Mouse (Mus musculus) right cerebral cortex, adult 18-20 months (tissue): ENCODE measurements at regions not wholly inside any gene's neighbourhood (a gene's known extent, or its start where the extent isn't known, plus 50 kb on each side); places are given as distances from the start of the nearest gene placed in this dataset.

Experiments used
- DNase-seq: peaks from one replicate; pipeline ENCODE4 v3.0.0; 2022; ENCODE audit warnings: mixed read lengths

- DNase-seq = no peak
Observed at GRCm38 (mm10) chr5:47185868-47186267, 797.1 kb upstream of the Slit2 start.

GRCm38 (mm10) chr5:47202164-47202914 is 780.6 kb upstream of the Slit2 start:
- no peak for DNase-seq

GRCm38 (mm10) chr5:47202915-47203296 is 780.0 kb upstream of the Slit2 start:
- no peak for DNase-seq

GRCm38 (mm10) chr5:47210542-47210941 is 772.4 kb upstream of the Slit2 start:
- DNase-seq = no peak

GRCm38 (mm10) chr5:47215421-47215820 is 767.5 kb upstream of the Slit2 start:
- no peak for DNase-seq

DNA sequence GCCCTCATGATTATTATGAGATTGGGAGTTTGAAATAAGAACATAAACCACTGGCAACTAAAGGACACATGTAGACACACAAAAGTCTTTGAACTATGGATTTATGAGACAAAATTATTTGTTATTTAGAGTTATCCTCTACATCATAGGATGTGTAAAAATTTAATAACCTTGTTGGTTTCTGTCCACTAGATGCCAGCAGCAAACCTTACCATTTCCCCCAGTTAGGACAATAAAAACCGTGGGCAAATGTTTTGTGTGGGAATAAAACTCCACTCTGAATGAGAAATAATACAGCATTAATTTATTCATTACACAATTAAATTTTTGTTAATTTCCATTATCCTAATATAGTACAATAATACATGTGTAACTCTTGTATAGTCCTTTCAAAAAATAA is 757.7 kb upstream of the Slit2 start:
- DNase-seq = no peak

GRCm38 (mm10) chr5:47236094-47236493 is 746.8 kb upstream of the Slit2 start:
- no peak for DNase-seq

DNA sequence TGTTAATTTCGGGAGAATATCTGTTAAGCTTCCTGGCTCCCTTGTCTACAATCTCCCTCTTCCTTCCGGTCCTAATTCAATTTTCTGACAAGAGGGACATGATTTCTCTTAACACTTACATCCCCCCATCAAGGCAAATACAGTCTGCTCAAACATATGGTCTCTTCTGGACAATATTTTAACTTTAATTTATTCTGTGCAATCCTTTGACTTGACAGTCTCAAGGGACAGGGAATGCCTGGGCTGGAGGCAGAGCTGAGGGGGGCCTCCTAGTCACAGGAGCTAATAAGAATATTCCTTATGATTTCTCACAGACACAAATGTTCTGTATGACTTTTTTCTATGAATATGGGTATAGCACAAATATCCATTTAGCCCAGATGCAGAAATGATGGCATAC is 742.9 kb upstream of the Slit2 start:
- DNase-seq = no peak

DNA sequence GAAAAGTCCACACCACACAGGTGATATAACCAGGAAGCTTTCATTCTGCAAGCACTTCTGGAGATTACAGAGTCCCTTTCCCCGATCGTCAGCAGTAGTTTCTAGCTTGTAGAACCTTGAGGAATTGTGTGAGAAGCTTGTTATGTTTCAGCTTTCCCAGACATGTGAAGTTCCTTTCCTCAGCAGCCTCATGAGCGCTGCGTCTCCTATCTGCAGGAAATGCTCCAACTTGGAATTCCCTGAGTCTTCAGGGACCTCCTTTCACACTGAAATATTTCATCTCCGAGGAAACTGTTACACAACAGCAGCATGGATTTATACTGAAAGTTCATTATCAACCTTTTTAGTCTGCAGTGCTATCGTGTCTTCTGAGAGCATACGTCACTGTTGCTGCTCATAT is 742.4 kb upstream of the Slit2 start:
- peak; percentile 4 for DNase-seq

GRCm38 (mm10) chr5:47254835-47255369 is 728.0 kb upstream of the Slit2 start:
- no peak for DNase-seq

- no peak for DNase-seq
Observed at GRCm38 (mm10) chr5:47261658-47262411, 721.1 kb upstream of the Slit2 start.

DNA sequence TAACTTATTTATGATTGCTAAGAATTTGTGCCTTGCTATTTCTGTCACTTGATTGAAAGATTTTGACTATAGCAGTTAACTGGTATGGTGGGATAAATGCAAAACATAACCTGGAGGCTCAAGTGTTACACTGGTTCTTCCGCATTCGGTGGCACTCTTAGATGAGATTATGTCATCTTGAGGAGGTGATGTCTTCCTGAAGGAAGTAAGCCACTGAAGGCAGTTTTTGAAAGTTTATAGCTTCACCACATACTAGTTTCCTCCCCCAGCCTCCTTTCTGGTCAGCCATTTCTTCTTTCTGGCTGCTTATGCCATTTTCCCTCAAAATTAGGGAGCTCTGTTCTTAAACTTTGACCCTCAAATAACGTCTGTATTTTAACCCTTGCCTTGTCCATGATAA is 710.3 kb upstream of the Slit2 start:
- DNase-seq = no peak

DNA sequence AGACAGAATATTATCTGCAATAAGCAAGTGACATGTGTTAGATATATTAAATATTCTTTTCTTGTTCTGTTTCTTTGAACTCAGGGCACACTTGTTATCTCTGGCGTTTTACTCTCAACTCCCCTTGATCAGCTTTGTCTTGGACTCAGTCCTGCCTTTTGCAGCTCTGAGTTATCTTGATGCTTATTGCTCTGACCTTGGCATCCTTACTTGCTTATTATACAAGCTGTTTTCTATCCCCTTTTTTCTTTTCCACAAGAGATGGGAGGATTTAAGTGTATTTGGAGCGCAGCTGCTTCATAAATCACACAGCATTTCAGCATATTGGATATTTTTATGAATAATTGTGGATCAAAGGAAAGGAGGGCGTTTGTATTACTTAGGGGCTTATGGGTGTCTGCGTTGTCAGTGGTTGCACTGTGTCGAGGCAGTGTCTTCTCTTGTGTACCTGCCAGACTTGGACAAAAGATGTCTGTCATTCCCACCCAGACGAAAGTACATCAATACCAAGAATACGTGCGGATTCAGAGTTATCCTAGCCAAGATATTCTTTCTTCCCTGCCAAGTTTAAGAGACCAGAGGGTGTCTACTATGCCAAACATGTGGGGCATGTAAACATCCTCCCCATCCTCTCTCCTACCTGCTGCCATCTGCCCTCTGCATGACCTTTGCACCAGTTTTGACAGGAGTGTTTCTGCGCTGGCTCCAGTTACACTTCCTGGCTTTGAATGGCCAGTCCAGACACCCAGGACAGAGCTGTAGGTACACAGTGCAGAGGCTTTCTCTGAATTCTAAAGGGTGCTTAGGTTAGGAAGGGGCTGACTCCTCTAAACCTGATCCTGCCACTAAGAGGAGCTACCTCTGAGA is 709.3 kb upstream of the Slit2 start:
- no peak for DNase-seq

DNA sequence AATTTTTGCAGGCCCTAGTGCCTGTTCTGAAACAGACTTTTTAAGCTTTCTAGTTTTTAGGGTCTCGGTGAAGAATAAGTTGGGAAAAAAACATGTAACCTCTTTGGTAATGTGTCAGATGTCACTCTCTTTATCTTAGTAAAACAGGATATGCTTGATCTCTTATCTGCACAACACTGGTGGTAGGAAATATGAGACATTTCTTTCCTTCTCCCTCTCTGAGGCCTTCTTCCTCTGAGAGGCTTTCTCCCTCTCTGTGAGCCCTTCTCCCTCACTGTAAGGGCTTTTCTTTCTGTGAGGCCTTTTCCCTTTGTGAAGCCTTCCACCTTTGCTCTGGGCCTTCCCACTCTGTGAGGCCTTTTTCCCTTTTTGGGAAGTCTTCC is 708.7 kb upstream of the Slit2 start:
- no peak for DNase-seq

GRCm38 (mm10) chr5:47276231-47277195 is 706.4 kb upstream of the Slit2 start:
- DNase-seq = no peak

- no peak for DNase-seq
Observed at GRCm38 (mm10) chr5:47279630-47280029, 703.3 kb upstream of the Slit2 start.

- DNase-seq = peak; percentile 39
Observed at GRCm38 (mm10) chr5:47299602-47300001, 683.3 kb upstream of the Slit2 start.

DNA sequence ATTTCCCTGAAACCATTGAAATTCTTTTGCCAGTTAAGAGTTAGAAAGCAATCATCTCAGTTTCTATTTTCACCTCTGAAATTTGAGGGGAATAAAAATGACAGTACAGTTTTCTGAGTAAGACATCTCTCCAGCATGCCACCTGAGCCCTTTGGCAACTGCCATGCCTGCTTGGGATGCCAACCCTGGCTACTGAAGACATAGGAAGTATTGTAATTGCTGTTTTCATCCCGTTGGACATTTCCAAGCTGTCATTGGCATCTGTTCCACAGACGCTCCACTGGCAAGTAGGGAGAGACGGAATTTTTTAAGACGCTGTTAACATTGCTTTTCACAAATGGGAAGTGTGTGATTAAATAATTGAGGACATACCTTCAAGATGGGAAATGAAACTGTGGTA is 665.4 kb upstream of the Slit2 start:
- no peak for DNase-seq

DNA sequence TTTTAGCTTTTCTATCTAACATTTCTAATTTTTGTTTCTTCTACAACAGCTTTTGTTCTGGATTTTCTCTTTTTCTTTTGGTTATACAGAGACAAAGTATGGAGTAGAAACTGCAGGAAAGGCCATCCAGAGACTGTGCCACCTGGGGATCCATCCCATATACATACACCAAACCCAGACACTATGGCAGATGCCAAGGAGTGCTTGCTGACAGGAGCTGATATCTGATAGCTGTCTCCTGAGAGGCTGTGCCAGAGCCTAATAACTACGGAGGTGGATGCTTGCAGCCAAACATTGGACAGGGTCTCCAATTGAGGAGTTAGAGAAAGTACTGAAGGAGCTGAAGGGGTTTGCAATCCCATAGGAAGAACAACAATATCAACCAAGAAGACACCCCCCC is 664.8 kb upstream of the Slit2 start:
- no peak for DNase-seq

DNA sequence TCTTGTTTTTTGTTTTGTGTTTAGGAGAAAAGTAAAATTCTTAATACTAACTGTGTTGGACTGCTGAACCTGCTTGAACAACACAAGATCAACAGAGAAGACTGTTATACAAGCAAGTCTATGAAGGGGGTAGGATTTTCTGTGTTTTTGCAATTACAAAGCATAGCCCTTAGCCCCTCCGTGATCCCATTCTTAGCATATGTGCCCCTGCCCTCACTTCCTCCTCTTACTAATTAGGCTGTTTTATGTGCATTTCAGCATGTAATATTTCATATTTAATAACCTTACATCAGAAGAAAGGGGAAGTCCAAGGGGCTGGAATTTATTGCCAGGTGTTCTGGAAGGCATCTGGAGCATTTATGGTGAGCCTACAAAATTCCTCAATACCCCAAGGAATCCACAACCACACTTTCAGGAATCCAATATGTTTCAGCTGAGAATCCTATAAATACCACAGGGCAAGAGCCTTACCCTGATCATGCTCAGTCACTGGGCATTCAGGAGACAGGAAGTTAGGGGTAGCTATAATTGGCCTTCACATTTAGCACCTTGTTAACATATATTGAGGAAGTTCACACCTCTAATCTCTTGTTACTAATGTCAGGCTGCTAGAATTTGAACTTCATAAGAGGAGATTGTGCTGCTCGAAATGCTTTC is 660.3 kb upstream of the Slit2 start:
- DNase-seq = no peak

GRCm38 (mm10) chr5:47334299-47334698 is 648.6 kb upstream of the Slit2 start:
- no peak for DNase-seq

DNA sequence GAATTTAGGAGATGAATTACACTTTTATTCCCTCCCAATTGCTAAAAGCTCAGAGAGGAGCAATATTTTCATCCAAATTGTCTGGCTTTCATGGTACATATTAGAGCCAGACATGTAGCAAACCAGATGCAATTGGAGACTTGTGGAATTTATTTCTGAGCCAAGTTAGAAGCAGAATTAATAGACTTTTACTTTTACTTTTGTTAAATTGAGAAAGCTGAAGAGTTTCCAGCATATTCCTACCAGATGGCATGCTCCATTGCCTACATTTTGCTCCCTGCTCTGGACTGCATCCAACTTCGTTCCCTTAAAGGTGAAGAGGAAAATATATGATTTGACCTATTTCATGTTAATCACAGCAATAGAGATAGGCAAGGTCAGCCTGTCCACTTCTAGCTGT is 646.4 kb upstream of the Slit2 start:
- no peak for DNase-seq
